Mouse (Mus musculus): ENCODE measurements around the gene Tnik.

DNA sequence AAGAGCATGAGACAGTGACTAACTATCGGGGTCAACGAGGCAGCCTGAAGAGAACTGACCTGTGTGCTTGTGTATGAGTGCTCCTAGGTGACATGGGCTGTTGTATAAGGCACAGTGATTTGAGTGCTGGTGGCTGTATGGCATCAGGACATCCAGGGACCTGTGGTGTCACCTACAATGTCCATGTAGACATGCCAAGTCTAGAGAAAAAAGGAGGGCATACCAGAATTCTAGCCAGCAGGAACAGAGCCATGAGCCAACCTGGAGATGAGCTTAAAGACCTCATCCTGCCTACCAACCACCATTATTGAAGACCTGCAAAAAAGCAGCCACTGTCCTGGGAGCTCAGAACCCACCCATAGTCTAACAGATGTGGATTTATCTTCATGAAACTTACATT, 127.2 kb downstream of the Tnik start:
- no peak for TF ChIP-seq CTCF (conservative IDR thresholded peaks at IDR 0.05; ENCODE audit: low read length)
- no peak for TF ChIP-seq NANOG (IDR thresholded peaks at IDR 0.05; ENCODE audit: borderline replicate concordance, low read length)

Data from E14TG2a.4 (cell line).